Mouse (Mus musculus): ENCODE measurements at regions not wholly inside any gene's neighbourhood (a gene's known extent, or its start where the extent isn't known, plus 50 kb on each side); places are given as distances from the start of the nearest gene placed in this dataset.
"Not testable (repeated sequence)": the region's sequence is repeated elsewhere in the genome, so short reads cannot be mapped to it uniquely, and the experiment has no call there.

GRCm38 (mm10) chr10:103507051-103507450 lies 139.5 kb downstream of the Slc6a15 start:
- ATAC-seq (replicated peaks; ENCODE audit: low FRiP score, poor library complexity, severe bottlenecking), result not testable (repeated sequence)

DNA sequence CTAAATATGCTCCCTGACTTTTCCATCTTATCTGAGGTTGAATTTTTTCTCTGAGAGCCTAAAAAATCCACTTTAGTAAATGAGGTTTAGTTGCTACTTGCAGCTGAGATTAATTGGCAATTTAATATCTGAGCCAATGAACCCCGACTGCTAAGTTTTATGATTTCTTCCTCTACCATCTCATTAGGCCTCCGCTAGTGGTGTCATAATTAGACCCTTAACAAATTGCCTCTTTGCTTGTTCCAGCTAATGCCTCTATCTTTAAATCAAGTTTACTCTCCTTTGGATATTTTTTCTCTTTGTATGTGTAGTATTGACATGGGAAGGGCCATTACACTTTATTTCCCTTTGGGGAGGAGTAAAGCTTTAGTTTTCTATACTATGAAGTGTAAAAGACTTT lies 176.9 kb downstream of the Slc6a15 start:
- no peak for ATAC-seq (replicated peaks; ENCODE audit: low FRiP score, poor library complexity, severe bottlenecking)

DNA sequence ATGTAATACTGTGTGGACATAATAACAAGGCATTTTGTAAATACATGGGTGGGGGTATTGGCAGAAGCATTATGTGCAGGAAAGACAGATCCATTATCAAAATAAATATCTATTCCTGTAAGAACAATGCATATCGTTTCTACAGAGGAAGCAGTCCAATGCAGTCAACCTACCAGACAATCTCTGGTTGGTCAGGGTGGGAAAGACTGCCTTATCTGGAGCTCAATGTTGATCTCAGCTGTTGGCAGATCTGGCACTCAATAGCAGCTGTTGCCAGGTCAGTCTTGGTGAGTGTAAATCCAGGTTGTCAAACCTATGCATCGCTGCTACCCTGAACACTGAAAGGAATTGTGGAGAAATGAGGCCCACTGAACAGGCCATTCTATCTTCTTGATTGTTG lies 181.9 kb downstream of the Slc6a15 start:
- ATAC-seq (replicated peaks; ENCODE audit: low FRiP score, poor library complexity, severe bottlenecking), result no peak

DNA sequence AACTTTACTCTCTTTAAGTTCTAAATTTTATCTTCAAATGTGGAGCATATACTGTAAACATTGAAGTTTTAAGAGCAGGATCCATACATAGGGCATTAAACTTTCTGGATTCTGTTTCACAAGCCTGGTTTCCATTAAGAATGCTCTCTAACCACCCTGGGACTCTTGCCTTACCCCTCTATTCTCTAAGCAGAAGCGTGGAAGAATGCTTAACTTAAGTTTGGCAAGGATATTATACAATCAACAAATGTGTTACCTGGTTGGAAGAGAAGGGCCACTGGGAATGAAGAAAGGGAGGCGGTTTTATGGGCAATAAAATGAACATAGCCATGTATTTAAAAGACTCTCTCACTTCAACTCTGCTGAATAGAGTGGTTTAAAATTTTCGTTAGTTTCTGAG lies 217.5 kb downstream of the Slc6a15 start:
- no peak for ATAC-seq (replicated peaks; ENCODE audit: low FRiP score, poor library complexity, severe bottlenecking)

DNA sequence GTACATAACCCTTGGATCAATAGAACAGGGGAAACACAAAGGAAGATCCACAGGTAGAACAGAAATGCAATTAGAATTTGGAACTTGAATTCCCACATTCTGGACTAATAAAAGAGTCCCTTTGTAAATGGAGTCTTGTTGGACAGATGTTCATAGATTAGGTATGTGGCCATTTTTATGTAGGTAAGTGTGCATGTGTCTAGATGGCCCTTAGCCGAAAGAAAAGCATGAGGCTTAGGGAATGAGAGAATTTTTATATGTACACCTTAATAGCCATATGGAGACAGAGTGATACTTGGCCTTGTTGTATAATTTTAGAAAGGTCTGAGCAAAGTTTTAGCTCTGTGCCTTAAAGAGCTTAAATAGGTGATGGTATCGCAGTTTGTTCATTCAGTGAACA lies 217.9 kb downstream of the Slc6a15 start:
- ATAC-seq (replicated peaks; ENCODE audit: low FRiP score, poor library complexity, severe bottlenecking), result no peak

DNA sequence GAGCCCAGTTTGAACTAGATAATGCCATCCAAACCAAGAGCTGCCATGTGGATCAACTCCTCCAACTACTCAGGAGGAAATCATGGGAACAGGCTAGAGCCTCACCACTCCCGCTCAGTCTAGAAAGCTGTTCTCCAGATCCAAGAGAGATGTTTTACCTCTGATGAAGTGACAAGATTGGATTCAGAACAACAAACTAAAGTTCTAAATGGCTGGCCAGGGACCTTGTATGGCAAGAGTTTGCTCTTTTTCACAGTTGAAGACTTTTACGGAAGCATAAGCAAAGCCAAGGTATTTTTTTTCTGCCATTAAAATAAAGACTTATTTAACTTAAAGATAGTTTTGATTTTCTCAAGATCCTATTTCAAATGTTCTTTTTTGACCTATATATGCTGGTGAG lies 224.4 kb downstream of the Slc6a15 start:
- no peak for ATAC-seq (replicated peaks; ENCODE audit: low FRiP score, poor library complexity, severe bottlenecking)

- no peak for ATAC-seq (replicated peaks; ENCODE audit: low FRiP score, poor library complexity, severe bottlenecking)
Observed at GRCm38 (mm10) chr10:103641162-103641561, 273.6 kb downstream of the Slc6a15 start.

DNA sequence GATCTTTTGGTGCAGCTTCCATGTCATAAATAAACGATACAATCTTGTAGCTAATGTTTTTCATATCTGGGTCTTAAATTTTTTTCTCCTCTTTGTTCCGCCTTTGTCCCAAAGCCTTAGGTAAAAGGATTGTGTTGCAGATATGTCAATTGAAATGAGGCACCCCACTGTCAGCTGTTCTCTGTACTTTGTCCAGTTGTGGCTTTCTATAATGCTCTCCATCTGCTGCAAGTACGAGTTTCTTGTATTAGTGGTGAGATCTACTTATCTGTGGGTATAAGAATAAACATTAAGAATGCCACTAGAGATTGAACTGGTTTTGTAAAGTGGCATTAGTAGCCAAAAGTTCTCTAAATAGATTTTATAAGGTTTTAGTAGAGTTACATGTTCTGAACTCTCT lies 282.3 kb downstream of the Slc6a15 start:
- no peak for ATAC-seq (replicated peaks; ENCODE audit: low FRiP score, poor library complexity, severe bottlenecking)

DNA sequence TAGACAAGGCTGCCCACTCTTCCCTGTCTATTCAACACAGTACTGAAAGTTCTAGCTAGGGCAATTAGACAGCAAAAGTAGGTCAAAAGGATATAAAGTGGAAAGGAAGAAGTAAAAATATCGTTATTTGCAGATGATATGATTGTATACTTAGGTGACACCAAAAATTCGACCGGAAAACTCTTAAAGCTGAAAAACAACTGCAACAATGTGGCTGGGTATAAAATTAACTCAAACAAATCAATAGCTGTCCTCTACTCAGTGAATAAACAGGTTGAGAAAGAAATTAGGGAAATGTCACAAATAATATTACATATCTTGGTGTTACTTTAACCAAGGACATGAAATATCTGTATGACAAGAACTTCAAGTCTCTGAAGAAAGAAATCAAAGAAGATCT lies 305.5 kb downstream of the Slc6a15 start:
- ATAC-seq (replicated peaks; ENCODE audit: low FRiP score, poor library complexity, severe bottlenecking), result no peak

DNA sequence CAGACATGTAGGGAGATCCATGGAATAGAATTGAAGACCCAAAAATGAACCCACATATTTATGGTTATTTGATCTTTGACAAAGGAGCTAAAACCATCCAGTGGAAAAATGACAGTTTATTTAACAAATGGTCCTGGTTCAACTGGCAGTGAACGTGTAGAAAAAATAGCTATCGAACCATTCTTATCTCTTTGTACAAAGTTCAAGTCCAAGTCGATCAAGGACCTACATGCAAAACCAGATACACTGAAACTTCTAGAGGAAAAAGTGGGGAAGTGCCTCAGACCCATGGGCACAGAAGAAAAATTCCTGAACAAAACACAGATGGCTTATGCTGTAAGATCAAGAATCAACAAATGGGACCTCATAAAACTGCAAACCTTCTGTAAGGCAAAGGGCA lies 306.2 kb downstream of the Slc6a15 start:
- ATAC-seq (replicated peaks; ENCODE audit: low FRiP score, poor library complexity, severe bottlenecking), result no peak

- ATAC-seq (replicated peaks; ENCODE audit: low FRiP score, poor library complexity, severe bottlenecking), result no peak
Observed at GRCm38 (mm10) chr10:103692682-103693081, 325.1 kb downstream of the Slc6a15 start.

GRCm38 (mm10) chr10:103715080-103715725 lies 347.6 kb downstream of the Slc6a15 start:
- ATAC-seq (replicated peaks; ENCODE audit: low FRiP score, poor library complexity, severe bottlenecking), result no peak

DNA sequence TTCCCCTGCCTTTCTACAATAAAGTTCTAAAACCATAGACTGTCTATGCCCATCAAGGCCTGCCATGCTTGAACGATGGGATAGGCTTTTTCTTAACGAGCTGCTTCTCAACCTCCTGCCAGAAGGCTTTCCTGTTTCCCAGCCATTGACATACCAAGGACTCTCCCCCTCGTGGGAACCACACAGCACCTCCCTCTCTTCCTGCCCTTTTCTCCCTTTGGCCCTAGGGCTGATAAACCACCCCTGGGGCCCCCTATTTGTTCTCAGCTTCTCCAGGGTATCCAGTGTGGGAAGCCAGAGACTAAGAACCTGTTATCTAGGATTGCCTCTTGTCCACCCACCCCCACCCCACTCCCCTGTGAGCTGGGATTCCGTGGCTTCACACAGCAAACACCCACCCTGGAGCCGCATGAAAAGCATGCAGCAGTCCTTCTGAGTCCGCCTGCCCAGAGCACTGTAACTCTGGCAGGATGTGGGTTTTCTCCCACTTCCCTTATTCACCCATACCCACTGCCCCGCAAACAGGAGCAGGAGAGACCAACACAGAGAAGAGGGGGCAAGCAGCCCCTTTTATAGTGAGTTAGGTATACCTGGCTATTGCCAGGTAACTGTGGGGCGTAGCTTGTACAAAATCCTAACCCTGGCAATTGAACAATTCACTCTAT lies 351.5 kb downstream of the Slc6a15 start:
- ATAC-seq (replicated peaks; ENCODE audit: low FRiP score, poor library complexity, severe bottlenecking), result no peak

- no peak for ATAC-seq (replicated peaks; ENCODE audit: low FRiP score, poor library complexity, severe bottlenecking)
Observed at GRCm38 (mm10) chr10:103726680-103727079, 359.1 kb downstream of the Slc6a15 start.

- ATAC-seq (replicated peaks; ENCODE audit: low FRiP score, poor library complexity, severe bottlenecking), result no peak
Observed at GRCm38 (mm10) chr10:103731522-103731921, 363.9 kb downstream of the Slc6a15 start.

- no peak for ATAC-seq (replicated peaks; ENCODE audit: low FRiP score, poor library complexity, severe bottlenecking)
Observed at GRCm38 (mm10) chr10:103731981-103732380, 364.4 kb downstream of the Slc6a15 start.

DNA sequence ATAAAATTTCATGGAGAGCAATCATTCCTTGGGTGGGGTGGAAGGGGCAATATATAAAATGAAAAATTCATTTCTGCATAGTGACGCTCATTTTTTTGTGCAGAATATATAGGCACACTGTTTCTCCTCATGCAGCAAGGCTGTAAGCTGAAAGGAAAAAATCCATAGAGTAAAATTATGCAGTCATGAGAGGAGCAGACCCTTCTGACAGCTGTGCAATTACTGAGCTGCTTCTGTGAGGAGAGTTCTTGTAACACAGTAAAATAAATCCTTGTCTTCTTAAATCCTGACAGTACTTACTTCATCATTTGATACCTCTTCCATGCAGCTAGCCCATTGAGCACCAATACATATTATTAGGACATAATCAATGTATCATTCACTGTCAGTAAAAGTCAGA lies 362.7 kb upstream of the Gm21293 start:
- ATAC-seq (replicated peaks; ENCODE audit: low FRiP score, poor library complexity, severe bottlenecking), result no peak

DNA sequence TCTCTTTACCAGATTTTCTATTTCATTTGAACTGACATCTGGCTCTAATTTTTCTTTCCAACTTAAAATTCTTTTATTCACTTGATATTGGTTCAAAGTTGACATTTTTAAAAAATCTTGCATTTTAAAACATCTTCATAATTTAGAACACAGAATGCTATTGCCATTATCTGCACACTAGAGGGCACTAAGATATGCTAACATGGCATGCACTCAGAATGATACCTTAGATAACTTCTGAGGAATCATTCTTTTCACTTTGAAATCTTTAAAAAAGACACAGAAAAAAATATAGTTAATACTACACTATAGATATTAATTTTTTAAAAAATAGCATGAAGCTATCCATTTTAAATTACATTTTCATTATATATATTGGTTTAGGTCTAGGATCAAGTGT lies 357.9 kb upstream of the Gm21293 start:
- ATAC-seq (replicated peaks; ENCODE audit: low FRiP score, poor library complexity, severe bottlenecking), result no peak

DNA sequence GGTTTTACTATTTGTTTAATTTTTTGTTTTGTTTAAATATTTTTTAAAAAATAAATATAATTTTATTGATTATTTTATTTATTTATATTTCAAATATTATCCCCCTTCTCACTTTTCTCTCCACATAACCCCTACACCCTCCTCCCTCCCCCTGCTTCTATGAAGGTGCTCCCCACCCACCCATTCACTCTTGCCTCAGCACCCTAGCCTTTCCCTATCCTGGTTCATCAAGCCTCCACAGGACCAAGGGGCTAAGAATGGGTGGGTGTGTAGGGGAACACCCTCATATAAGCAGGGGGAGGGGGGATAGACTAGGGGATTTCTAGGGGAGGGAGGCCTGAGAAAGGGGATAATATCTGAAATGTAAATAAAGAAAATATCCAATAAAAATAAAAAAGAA lies 313.7 kb upstream of the Gm21293 start:
- ATAC-seq (replicated peaks; ENCODE audit: low FRiP score, poor library complexity, severe bottlenecking), result no peak

DNA sequence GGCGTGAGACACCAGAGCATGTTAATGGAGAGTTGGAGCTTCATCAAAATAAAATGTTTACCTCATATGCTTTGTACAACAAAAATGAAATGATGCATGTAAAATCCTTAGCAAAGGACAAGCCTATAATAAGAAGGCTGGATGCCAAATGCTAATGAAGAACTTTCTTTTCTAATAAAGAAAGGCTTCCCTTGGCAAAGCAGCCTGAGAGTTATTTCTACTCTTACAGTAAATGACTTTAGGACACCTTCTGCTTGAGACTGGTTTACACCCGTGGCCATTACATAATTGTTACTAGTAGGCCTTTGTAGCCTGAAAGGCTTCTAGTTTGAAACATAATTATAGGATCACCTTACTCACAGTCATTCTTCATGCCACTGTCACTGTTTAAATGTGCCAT lies 310.7 kb upstream of the Gm21293 start:
- no peak for ATAC-seq (replicated peaks; ENCODE audit: low FRiP score, poor library complexity, severe bottlenecking)

DNA sequence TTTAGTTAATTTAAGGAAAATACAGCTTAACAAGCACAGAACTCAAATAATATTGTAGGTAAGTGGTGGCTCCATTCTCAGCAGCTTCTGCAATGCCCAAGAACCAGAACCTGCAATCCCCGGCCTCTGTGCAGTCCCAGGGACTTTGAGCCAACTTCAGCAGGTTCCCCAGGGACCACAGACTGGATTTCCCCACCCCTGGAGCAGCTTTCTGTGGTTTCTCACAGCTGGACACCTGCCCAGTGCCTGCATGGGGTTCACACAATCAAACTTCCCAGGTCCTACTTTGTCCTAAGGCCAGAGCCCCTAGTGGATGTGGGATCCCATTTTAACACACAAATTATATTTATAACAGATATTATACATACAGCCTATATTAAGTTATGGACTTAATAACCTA lies 287.6 kb upstream of the Gm21293 start:
- ATAC-seq (replicated peaks; ENCODE audit: low FRiP score, poor library complexity, severe bottlenecking), result no peak

DNA sequence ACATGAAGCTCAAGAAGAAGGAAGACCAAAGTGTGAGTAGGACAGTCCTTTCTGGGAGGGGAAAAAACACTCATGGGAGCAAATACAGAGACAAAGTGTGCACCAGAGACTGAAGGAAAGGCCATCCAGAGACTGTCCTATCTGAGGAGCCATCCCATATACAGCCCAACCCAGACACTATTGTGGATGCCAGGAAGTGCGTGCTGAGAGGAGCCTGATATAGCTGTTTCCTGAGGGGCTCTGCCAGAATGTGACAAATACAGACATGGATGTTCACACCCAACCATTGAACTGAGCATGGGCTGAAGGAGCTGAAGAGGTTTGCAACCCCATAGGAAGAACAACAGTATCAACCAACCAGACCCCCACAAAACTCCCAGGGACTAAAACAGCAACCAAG lies 281.9 kb upstream of the Gm21293 start:
- ATAC-seq (replicated peaks; ENCODE audit: low FRiP score, poor library complexity, severe bottlenecking), result no peak
